In the genomic region with DNA sequence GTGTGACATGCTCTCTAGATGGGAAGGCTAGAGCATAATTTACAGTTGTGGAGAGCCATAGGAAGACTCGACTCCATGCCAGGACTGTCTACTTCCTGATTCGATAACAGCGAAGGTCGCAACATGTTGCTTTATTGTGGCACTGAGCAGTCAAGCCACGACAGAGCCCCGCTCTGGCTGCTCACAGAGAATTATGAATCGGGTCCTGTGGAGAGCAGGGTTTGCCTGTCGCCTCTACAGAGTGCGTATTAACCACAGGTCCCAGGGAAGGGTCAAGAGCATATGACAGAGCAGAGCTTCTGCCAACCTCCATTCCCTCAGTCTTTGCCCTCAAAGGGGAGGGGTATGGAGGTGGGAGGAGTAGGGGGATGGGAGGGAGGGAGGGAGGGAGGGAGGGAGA, we compare ENCODE assay signal across 19 mouse cellular contexts.
DNase-seq lines count a peak whose midpoint lies in the region; ATAC-seq and TF ChIP-seq lines count a peak whose summit lies in the region.
"Had no signal": no experiment of that assay in that cellular context is flagged by ENCODE, and none has a peak within 500 bp of the region (broad histone marks: within the 10 kb centered on the region; RNA-seq: fewer than 3 reads in every experiment).

No protein-coding gene starts in this region.

- H3K4me1 ChIP-seq in embryonic facial prominence, embryonic 14.5 days (ENCODE audit: control insufficient read depth, insufficient read depth, low read length): no peaks in the 10 kb centered on the region; the same call in 1 of the 2 replicates
- H3K4me1 ChIP-seq in embryonic facial prominence, embryonic 10.5 days: peaks cover 19% of the 10 kb centered on the region
- no peaks in the 10 kb centered on the region for H3K4me1 ChIP-seq in lung, embryonic 14.5 days (ENCODE audit: insufficient read depth)
- H3K4me1 ChIP-seq in intestine, embryonic 16.5 days (ENCODE audit: control insufficient read depth, insufficient read depth, low read length): peaks cover 2% of the 10 kb centered on the region; the same call in 1 of the 2 replicates
- peaks cover 5% of the 10 kb centered on the region; the same call in 1 of the 2 replicates for H3K4me1 ChIP-seq in stomach, embryonic 14.5 days (ENCODE audit: control insufficient read depth, insufficient read depth, low read length)

- H3K9me3 ChIP-seq in embryonic facial prominence, embryonic 14.5 days (ENCODE audit: control insufficient read depth, low read length): no peaks in the 10 kb centered on the region
- no peaks in the 10 kb centered on the region for H3K9me3 ChIP-seq in embryonic facial prominence, embryonic 10.5 days
- no peaks in the 10 kb centered on the region for H3K9me3 ChIP-seq in lung, embryonic 14.5 days (ENCODE audit: low read depth, low read length)
- H3K9me3 ChIP-seq in intestine, embryonic 16.5 days (ENCODE audit: control insufficient read depth, low read length): no peaks in the 10 kb centered on the region
- no peaks in the 10 kb centered on the region for H3K9me3 ChIP-seq in stomach, embryonic 14.5 days (ENCODE audit: control insufficient read depth, low read depth, low read length)
- H3K9me3 ChIP-seq: midbrain, embryonic 12.5 days had no signal

- ATAC-seq in embryonic facial prominence, embryonic 14.5 days (ENCODE audit: low read depth): peak; percentile 24; the same call in 1 of the 2 replicates
- peak; percentile 69; the same call in 1 of the 2 replicates for ATAC-seq in lung, embryonic 14.5 days (ENCODE audit: insufficient read depth)
- peak; percentile 44 for ATAC-seq in intestine, embryonic 16.5 days
- ATAC-seq in stomach, embryonic 14.5 days (ENCODE audit: insufficient number of reproducible peaks, insufficient read depth, low FRiP score, low read depth): 0 out of 2 replicates have a peak, but pooled peaks have one; percentile 39
- ATAC-seq: forebrain, embryonic 16.5 days had no signal

- H3K27ac ChIP-seq in embryonic facial prominence, embryonic 14.5 days (replicated peaks; ENCODE audit: low read depth, low read length): no peak overlapping the region
- H3K27ac ChIP-seq in embryonic facial prominence, embryonic 10.5 days (replicated peaks): no peak overlapping the region
- no peak overlapping the region for H3K27ac ChIP-seq in lung, embryonic 14.5 days (ENCODE audit: low read depth)
- H3K27ac ChIP-seq in intestine, embryonic 16.5 days (ENCODE audit: low read length): no peak overlapping the region
- no peak overlapping the region; the same call in 1 of the 2 replicates for H3K27ac ChIP-seq in stomach, embryonic 14.5 days (ENCODE audit: low read length)
- H3K27ac ChIP-seq: gastrocnemius, adult 2 months; hindbrain, embryonic 14.5 days; midbrain, embryonic 12.5 days had no signal

- no peak for TF ChIP-seq CTCF in lung, embryonic 14.5 days (IDR thresholded peaks at IDR 0.05; ENCODE audit: low read depth)

- no peak for DNase-seq in embryonic facial prominence, embryonic 14.5 days (ENCODE audit: low spot score)
- DNase-seq in embryonic facial prominence, embryonic 10.5 days (ENCODE audit: low spot score): no peak
- DNase-seq in lung, embryonic 14.5 days: peak; percentile 43
- no peak for DNase-seq in lung, postnatal 10 days
- no peak for DNase-seq in spleen, postnatal 4 days (ENCODE audit: low spot score in 2 of 2)
- DNase-seq in gastrocnemius, postnatal 10 days: no peak
- DNase-seq: cerebellum, postnatal 10 days; gastrocnemius, adult 2 months; kidney, adult 8-10 months; layer of hippocampus, postnatal 36 days; lung, postnatal 4 days; spleen, adult 18-20 months had no signal

- H3K4me2 ChIP-seq in embryonic facial prominence, embryonic 14.5 days (ENCODE audit: low read depth, low read length): no peak overlapping the region
- H3K4me2 ChIP-seq in lung, embryonic 14.5 days: no peak overlapping the region
- no peak overlapping the region for H3K4me2 ChIP-seq in intestine, embryonic 16.5 days (ENCODE audit: low read depth, low read length)
- no peak overlapping the region for H3K4me2 ChIP-seq in stomach, embryonic 14.5 days (replicated peaks; ENCODE audit: low read depth, low read length)
- H3K4me2 ChIP-seq: heart, embryonic 11.5 days; hindbrain, embryonic 14.5 days; midbrain, embryonic 12.5 days had no signal

- WGBS in embryonic facial prominence, embryonic 14.5 days: 73% methylated on average over 9 of the region's 9 CpGs
- 80% methylated on average over 9 of the region's 9 CpGs for WGBS in embryonic facial prominence, embryonic 10.5 days
- 52% methylated on average over 9 of the region's 9 CpGs for WGBS in lung, embryonic 14.5 days
- 52% methylated on average over 9 of the region's 9 CpGs for WGBS in intestine, embryonic 16.5 days
- WGBS in stomach, embryonic 14.5 days: 67% methylated on average over 9 of the region's 9 CpGs

- H3K27me3 ChIP-seq in embryonic facial prominence, embryonic 14.5 days (replicated peaks; ENCODE audit: control insufficient read depth, insufficient read depth, low read length): no peaks in the 10 kb centered on the region
- H3K27me3 ChIP-seq in embryonic facial prominence, embryonic 10.5 days (replicated peaks; ENCODE audit: low read depth, poor library complexity, severe bottlenecking): no peaks in the 10 kb centered on the region
- H3K27me3 ChIP-seq in lung, embryonic 14.5 days (ENCODE audit: insufficient read depth, low read length): no peaks in the 10 kb centered on the region
- H3K27me3 ChIP-seq in intestine, embryonic 16.5 days (replicated peaks; ENCODE audit: control insufficient read depth, insufficient read depth, low read length): no peaks in the 10 kb centered on the region
- no peaks in the 10 kb centered on the region for H3K27me3 ChIP-seq in stomach, embryonic 14.5 days (ENCODE audit: control insufficient read depth, insufficient read depth, low read length)
- H3K27me3 ChIP-seq: midbrain, embryonic 12.5 days had no signal

- H3K36me3 ChIP-seq in embryonic facial prominence, embryonic 14.5 days (ENCODE audit: control insufficient read depth, insufficient read depth, low read length): 0 out of 2 replicates have a peak, but pooled peaks cover 7% of the 10 kb centered on the region
- H3K36me3 ChIP-seq in embryonic facial prominence, embryonic 10.5 days (replicated peaks): peaks cover 46% of the 10 kb centered on the region
- H3K36me3 ChIP-seq in lung, embryonic 14.5 days (ENCODE audit: insufficient read depth): no peaks in the 10 kb centered on the region; the same call in 1 of the 2 replicates
- no peaks in the 10 kb centered on the region for H3K36me3 ChIP-seq in intestine, embryonic 16.5 days (ENCODE audit: control insufficient read depth, insufficient read depth, low read length)
- peaks cover 12% of the 10 kb centered on the region for H3K36me3 ChIP-seq in stomach, embryonic 14.5 days (ENCODE audit: control insufficient read depth, insufficient read depth, low read length)
- H3K36me3 ChIP-seq: midbrain, embryonic 12.5 days had no signal

- no peak overlapping the region for H3K4me3 ChIP-seq in embryonic facial prominence, embryonic 14.5 days (ENCODE audit: low read depth, low read length)
- no peak overlapping the region for H3K4me3 ChIP-seq in embryonic facial prominence, embryonic 10.5 days
- no peak overlapping the region for H3K4me3 ChIP-seq in lung, embryonic 14.5 days (ENCODE audit: low read depth, low read length)
- no peak overlapping the region for H3K4me3 ChIP-seq in intestine, embryonic 16.5 days (ENCODE audit: low read length)
- H3K4me3 ChIP-seq in stomach, embryonic 14.5 days (ENCODE audit: low read depth, low read length): no peak overlapping the region
- H3K4me3 ChIP-seq: erythroblast, embryonic 14.5 days; gastrocnemius, adult 2 months; midbrain, embryonic 12.5 days had no signal

- H3K9ac ChIP-seq in embryonic facial prominence, embryonic 14.5 days (ENCODE audit: low read depth, low read length): no peak overlapping the region
- H3K9ac ChIP-seq in lung, embryonic 14.5 days: no peak overlapping the region
- H3K9ac ChIP-seq in intestine, embryonic 16.5 days (ENCODE audit: low read depth, low read length): no peak overlapping the region
- no peak overlapping the region for H3K9ac ChIP-seq in stomach, embryonic 14.5 days (replicated peaks; ENCODE audit: low read depth, low read length)
- H3K9ac ChIP-seq: hindbrain, embryonic 14.5 days; midbrain, embryonic 12.5 days had no signal
